Mouse (Mus musculus) liver, embryonic 15.5 days (tissue): ENCODE results near the gene Nova2. TPM values are rescaled to one million over a fixed set of nuclear protein-coding genes. Genes with fewer than 3 reads are reported as not detected.
A peak's percentile ranks its signal among the peaks of the same experiment; 100 is the strongest.

Experiments
- ATAC-seq: fragments of 200-750 bp; cut with Nextera tagmentation; 2 replicates; pipeline ENCODE4 v1.8.0; 2017; ENCODE audit warnings: moderate number of reproducible peaks, mild to moderate bottlenecking, moderate library complexity; ENCODE audit not compliant: insufficient read depth
- H3K27ac ChIP-seq: fragments of 300-500 bp; sonication (generic); replicated peaks from 2 replicates; pipeline ENCODE4 v1.5.1; 2015; ENCODE audit warnings: mild to moderate bottlenecking, inconsistent platforms
- H3K27me3 ChIP-seq: fragments of 300-500 bp; sonication (generic); 2 replicates; pipeline ENCODE4 v1.6.1; 2015; ENCODE audit warnings: mild to moderate bottlenecking, inconsistent platforms
- H3K36me3 ChIP-seq: fragments of 300-500 bp; sonication (generic); replicated peaks from 2 replicates; pipeline ENCODE4 v1.6.1; 2015; ENCODE audit warnings: moderate library complexity, mild to moderate bottlenecking, inconsistent platforms
- H3K4me1 ChIP-seq: fragments of 300-500 bp; sonication (generic); replicated peaks from 2 replicates; pipeline ENCODE4 v1.6.1; 2015; ENCODE audit warnings: inconsistent platforms
- H3K4me2 ChIP-seq: fragments of 300-500 bp; sonication (generic); 2 replicates; pipeline ENCODE4 v1.6.1; 2015; ENCODE audit warnings: moderate library complexity, mild to moderate bottlenecking, inconsistent platforms
- H3K4me3 ChIP-seq: fragments of 300-500 bp; sonication (generic); replicated peaks from 2 replicates; pipeline ENCODE4 v1.5.1; 2015; ENCODE audit warnings: mild to moderate bottlenecking, inconsistent platforms
- H3K9ac ChIP-seq: fragments of 300-500 bp; sonication (generic); 2 replicates; pipeline ENCODE4 v1.6.1; 2015; ENCODE audit warnings: moderate library complexity, mild to moderate bottlenecking, inconsistent platforms
- H3K9me3 ChIP-seq: fragments of 300-500 bp; sonication (generic); replicated peaks from 2 replicates; pipeline ENCODE4 v1.6.1; 2016; ENCODE audit warnings: inconsistent platforms
- WGBS: fragments of 180-500 bp; shearing (Covaris S2); methylation state at CpG from one replicate; pipeline ENCODE4 v1.1.7; 2015; ENCODE audit warnings: mixed read lengths; ENCODE audit not compliant: insufficient replicate concordance; 5-methylcytosine and 5-hydroxymethylcytosine counted together
- polyA plus RNA-seq: library from polyadenylated mRNA; unstranded; fragments of >200 nt; fragmentation: Nextera tagmentation; extraction: Ambion mirVana; gene quantifications from 2 replicates; pipeline ENCODE4 v1.2.1, GENCODE M21; 2015

The Nova2 gene
- polyA plus RNA-seq, 1 experiment from 2014 or later, result 0.06 TPM

DNA sequence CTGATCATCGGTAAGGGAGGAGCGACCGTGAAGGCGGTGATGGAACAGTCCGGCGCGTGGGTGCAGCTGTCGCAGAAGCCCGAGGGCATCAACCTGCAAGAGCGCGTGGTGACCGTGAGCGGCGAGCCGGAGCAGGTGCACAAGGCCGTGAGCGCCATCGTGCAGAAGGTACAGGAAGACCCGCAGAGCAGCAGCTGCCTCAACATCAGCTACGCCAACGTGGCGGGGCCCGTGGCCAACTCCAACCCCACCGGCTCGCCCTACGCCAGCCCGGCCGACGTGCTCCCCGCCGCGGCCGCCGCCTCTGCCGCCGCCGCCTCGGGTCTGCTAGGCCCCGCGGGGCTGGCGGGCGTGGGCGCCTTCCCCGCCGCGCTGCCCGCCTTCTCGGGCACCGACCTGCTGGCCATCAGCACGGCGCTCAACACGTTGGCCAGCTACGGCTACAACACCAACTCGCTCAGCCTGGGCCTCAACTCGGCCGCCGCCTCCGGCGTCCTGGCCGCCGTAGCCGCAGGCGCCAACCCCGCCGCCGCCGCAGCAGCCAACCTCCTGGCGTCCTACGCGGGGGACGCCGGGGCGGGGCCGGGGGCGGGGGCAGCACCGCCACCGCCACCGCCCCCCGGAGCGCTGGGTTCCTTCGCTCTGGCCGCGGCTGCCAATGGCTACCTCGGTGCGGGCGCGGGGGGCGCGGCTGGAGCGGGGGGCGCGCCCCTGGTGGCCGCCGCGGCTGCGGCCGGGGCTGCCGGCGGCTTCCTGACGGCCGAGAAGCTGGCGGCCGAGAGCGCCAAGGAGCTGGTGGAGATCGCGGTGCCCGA is 32.1 kb downstream of the Nova2 start:
- peak; percentile 60 for ATAC-seq
- Histone ChIP-seq H3K36me3 (no peaks in the 10 kb centered on the region), H3K27ac (no peak overlapping the region), H3K4me1 (peaks cover 16% of the 10 kb centered on the region), H3K4me3 (peak overlapping the region; percentile 53), H3K9me3 (no peaks in the 10 kb centered on the region), H3K4me2 (peak overlapping the region; percentile 75), H3K9ac (no peak overlapping the region), H3K27me3 (peaks cover 81% of the 10 kb centered on the region)
- WGBS, result 2% methylated on average over 102 of the region's 107 CpGs

- Histone ChIP-seq H3K4me3 (peak overlapping the region; percentile 53), H3K27ac (no peak overlapping the region), H3K27me3 (peaks cover 87% of the 10 kb centered on the region), H3K9me3 (no peaks in the 10 kb centered on the region), H3K4me1 (peaks cover 17% of the 10 kb centered on the region), H3K4me2 (peak overlapping the region; percentile 75), H3K36me3 (no peaks in the 10 kb centered on the region), H3K9ac (no peak overlapping the region)
- 2% methylated on average over 21 of the region's 21 CpGs for WGBS
- ATAC-seq, result 0 out of 2 replicates have a peak, but pooled peaks have one; percentile 31
Measured at GRCm38 (mm10) chr7:18958384-18958766, 32.7 kb downstream of the Nova2 start.

- 13% methylated on average over 8 of the region's 8 CpGs for WGBS
- peaks cover 94% of the 10 kb centered on the region for H3K27me3 ChIP-seq
- H3K36me3 ChIP-seq, result no peaks in the 10 kb centered on the region
- no peak overlapping the region for H3K4me3 ChIP-seq
- peaks cover 17% of the 10 kb centered on the region for H3K4me1 ChIP-seq
- no peak overlapping the region for H3K4me2 ChIP-seq
- no peak overlapping the region for H3K9ac ChIP-seq
- H3K27ac ChIP-seq, result no peak overlapping the region
- no peaks in the 10 kb centered on the region for H3K9me3 ChIP-seq
- ATAC-seq, result no peak
Measured at GRCm38 (mm10) chr7:18959446-18959845, 33.8 kb downstream of the Nova2 start.

- Histone ChIP-seq H3K27me3 (peaks cover 90% of the 10 kb centered on the region), H3K4me1 (peaks cover 17% of the 10 kb centered on the region), H3K4me2 (peak overlapping the region; percentile 29), H3K4me3 (0 out of 2 replicates have a peak overlapping the region, but pooled peaks have one; percentile 2), H3K9ac (no peak overlapping the region), H3K36me3 (no peaks in the 10 kb centered on the region), H3K9me3 (no peaks in the 10 kb centered on the region), H3K27ac (no peak overlapping the region)
- WGBS, result under 1% methylated on average over 17 of the region's 17 CpGs
- no peak for ATAC-seq
Measured at GRCm38 (mm10) chr7:18962171-18962792, 36.6 kb downstream of the Nova2 start.

GRCm38 (mm10) chr7:18962795-18963194 is 37.1 kb downstream of the Nova2 start:
- peak overlapping the region; percentile 29 for H3K4me2 ChIP-seq
- 1% methylated on average over 20 of the region's 20 CpGs for WGBS
- H3K4me1 ChIP-seq, result peaks cover 12% of the 10 kb centered on the region
- no peak overlapping the region for H3K9ac ChIP-seq
- peaks cover 85% of the 10 kb centered on the region for H3K27me3 ChIP-seq
- no peaks in the 10 kb centered on the region for H3K36me3 ChIP-seq
- H3K27ac ChIP-seq, result no peak overlapping the region
- no peak for ATAC-seq
- no peaks in the 10 kb centered on the region for H3K9me3 ChIP-seq
- 0 out of 2 replicates have a peak overlapping the region, but pooled peaks have one; percentile 2 for H3K4me3 ChIP-seq

DNA sequence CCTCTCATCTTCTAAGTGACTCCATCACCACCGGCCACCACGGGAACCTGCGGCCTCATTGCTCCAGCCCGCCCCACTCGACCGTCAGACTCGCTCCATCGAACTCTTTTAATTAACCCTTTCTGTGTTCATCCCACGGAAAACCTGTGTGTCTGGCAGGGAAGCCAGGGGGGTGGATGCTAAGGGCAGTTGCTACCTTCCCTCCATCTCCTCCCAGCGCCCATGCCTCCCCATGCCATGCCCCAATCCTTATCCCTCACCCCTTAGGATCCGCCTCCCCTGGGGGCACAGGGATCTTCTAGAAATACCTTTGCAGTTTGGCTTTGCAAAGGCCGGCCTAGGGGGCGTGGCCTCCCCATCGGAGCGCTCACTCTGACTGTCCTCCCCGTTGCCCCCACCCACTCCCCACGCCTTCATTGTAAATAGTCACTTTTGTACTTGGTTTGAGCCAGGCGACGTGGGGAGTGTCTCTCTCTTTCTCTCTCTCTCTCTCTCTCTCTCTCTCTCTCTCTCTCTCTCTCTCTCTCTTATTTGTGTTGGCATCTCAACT is 37.7 kb downstream of the Nova2 start:
- Histone ChIP-seq H3K27ac (no peak overlapping the region), H3K36me3 (no peaks in the 10 kb centered on the region), H3K4me3 (no peak overlapping the region), H3K27me3 (peaks cover 79% of the 10 kb centered on the region), H3K4me1 (peaks cover 8% of the 10 kb centered on the region; the same call in 1 of the 2 replicates), H3K4me2 (no peak overlapping the region), H3K9ac (no peak overlapping the region), H3K9me3 (no peaks in the 10 kb centered on the region)
- ATAC-seq, result no peak
- 2% methylated on average over 19 of the region's 19 CpGs for WGBS

GRCm38 (mm10) chr7:18965312-18965711 is 39.6 kb downstream of the Nova2 start:
- H3K4me3 ChIP-seq, result no peak overlapping the region
- no peak for ATAC-seq

GRCm38 (mm10) chr7:18967603-18968002 is 41.9 kb downstream of the Nova2 start:
- Histone ChIP-seq H3K9me3 (no peaks in the 10 kb centered on the region), H3K4me2 (no peak overlapping the region), H3K9ac (no peak overlapping the region), H3K27me3 (peaks cover 36% of the 10 kb centered on the region), H3K4me1 (peaks cover 3% of the 10 kb centered on the region; the same call in 1 of the 2 replicates), H3K36me3 (no peaks in the 10 kb centered on the region), H3K4me3 (no peak overlapping the region), H3K27ac (no peak overlapping the region)
- WGBS, result 8% methylated on average over 8 of the region's 8 CpGs
- ATAC-seq, result no peak

More at GRCm38 (mm10) chr7:18965312-18965711, 39.6 kb downstream of the Nova2 start:
- H3K4me1 ChIP-seq, result peaks cover 5% of the 10 kb centered on the region; the same call in 1 of the 2 replicates
- no peaks in the 10 kb centered on the region for H3K9me3 ChIP-seq
- no peak overlapping the region for H3K9ac ChIP-seq
- H3K27me3 ChIP-seq, result peaks cover 59% of the 10 kb centered on the region
- WGBS, result 60% methylated on average over 5 of the region's 5 CpGs
- H3K4me2 ChIP-seq, result no peak overlapping the region
- no peak overlapping the region for H3K27ac ChIP-seq
- no peaks in the 10 kb centered on the region for H3K36me3 ChIP-seq

DNA sequence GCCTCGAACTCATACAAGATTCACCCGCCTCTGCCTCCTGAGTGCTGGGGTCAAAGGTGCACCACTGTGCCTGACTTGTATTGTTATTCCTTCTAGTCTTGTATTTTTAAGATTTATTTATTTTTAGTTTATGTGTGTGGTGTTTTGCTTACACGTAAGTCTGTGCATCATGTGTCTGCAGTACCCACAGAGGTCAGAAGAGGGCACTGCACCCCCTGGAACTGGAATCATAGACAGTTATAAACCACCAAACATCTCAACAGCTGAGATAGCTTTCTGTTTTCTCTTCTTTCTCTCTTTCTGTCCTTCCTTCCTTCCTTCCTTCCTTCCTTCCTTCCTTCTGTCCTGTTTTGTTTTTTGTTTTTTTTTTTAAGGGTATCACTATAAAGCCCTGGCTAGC is 45.3 kb downstream of the Nova2 start:
- Histone ChIP-seq H3K9ac (no peak overlapping the region), H3K27me3 (peaks cover 6% of the 10 kb centered on the region), H3K4me1 (no peaks in the 10 kb centered on the region), H3K4me3 (no peak overlapping the region), H3K9me3 (no peaks in the 10 kb centered on the region), H3K27ac (no peak overlapping the region), H3K4me2 (no peak overlapping the region), H3K36me3 (no peaks in the 10 kb centered on the region)
- WGBS, result 75% methylated on average over 3 of the region's 3 CpGs
- no peak for ATAC-seq

DNA sequence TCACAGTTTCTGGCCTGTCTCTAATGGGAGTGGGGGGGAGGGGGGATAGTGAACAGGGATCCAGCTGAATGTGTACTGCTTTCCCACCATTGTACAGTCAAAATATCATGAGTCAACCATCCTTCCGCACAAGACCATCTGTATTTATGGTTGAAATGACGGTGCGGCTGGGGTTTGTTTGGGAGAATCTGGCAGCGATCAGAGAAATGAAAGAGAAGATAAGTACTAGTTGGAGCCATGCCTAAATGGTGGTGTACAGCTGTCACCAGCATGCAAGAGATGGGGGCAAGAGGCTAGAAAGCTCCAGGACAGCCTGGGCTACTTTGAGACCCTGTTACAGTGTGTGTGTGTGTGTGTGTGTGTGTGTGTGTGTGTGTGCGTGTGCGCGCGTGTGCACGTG is 52.7 kb downstream of the Nova2 start:
- H3K4me3 ChIP-seq, result no peak overlapping the region
- no peak for ATAC-seq
- no peaks in the 10 kb centered on the region for H3K9me3 ChIP-seq
- no peaks in the 10 kb centered on the region for H3K4me1 ChIP-seq
- H3K9ac ChIP-seq, result no peak overlapping the region
- no peak overlapping the region for H3K27ac ChIP-seq
- peaks cover 4% of the 10 kb centered on the region; the same call in 1 of the 2 replicates for H3K27me3 ChIP-seq
- no peak overlapping the region for H3K4me2 ChIP-seq
- H3K36me3 ChIP-seq, result no peaks in the 10 kb centered on the region
- WGBS, result 78% methylated on average over 9 of the region's 9 CpGs

GRCm38 (mm10) chr7:18986503-18986902 is 60.8 kb downstream of the Nova2 start:
- no peaks in the 10 kb centered on the region for H3K9me3 ChIP-seq
- peaks cover 18% of the 10 kb centered on the region for H3K4me1 ChIP-seq
- H3K4me3 ChIP-seq, result no peak overlapping the region
- no peak for ATAC-seq
- H3K4me2 ChIP-seq, result no peak overlapping the region
- 39% methylated on average over 2 of the region's 2 CpGs for WGBS
- H3K9ac ChIP-seq, result no peak overlapping the region
- no peaks in the 10 kb centered on the region for H3K36me3 ChIP-seq
- H3K27me3 ChIP-seq, result peaks cover 42% of the 10 kb centered on the region
- no peak overlapping the region for H3K27ac ChIP-seq
